Mouse (Mus musculus) mouse embryonic stem cell (cell line): ENCODE results near the gene Olfr721-ps1.

ENCODE experiments used
- in situ Hi-C, 2 experiments: fragments of 300-500 bp; cut with MboI; formaldehyde crosslinking; loops; 1 replicate in 1 of 2; 3 replicates in 1 of 2; pipeline ENCODE4 v1.14.3; 2019 to 2020; ENCODE audit warnings: low sequenced_read_pairs in 2 of 2, low pct_unique_long_range_greater_than_20kb in 1 of 2, mixed read lengths in 1 of 2; ENCODE audit not compliant: unreplicated experiment in 1 of 2

The Olfr721-ps1 gene

GRCm38 (mm10) chr14:14400998-14401397 lies at the start of gene Olfr721-ps1:
Gene Olfr721-ps1 (plus strand): TSS chr14:14401298.
- in situ Hi-C loops, result no loop called here

DNA sequence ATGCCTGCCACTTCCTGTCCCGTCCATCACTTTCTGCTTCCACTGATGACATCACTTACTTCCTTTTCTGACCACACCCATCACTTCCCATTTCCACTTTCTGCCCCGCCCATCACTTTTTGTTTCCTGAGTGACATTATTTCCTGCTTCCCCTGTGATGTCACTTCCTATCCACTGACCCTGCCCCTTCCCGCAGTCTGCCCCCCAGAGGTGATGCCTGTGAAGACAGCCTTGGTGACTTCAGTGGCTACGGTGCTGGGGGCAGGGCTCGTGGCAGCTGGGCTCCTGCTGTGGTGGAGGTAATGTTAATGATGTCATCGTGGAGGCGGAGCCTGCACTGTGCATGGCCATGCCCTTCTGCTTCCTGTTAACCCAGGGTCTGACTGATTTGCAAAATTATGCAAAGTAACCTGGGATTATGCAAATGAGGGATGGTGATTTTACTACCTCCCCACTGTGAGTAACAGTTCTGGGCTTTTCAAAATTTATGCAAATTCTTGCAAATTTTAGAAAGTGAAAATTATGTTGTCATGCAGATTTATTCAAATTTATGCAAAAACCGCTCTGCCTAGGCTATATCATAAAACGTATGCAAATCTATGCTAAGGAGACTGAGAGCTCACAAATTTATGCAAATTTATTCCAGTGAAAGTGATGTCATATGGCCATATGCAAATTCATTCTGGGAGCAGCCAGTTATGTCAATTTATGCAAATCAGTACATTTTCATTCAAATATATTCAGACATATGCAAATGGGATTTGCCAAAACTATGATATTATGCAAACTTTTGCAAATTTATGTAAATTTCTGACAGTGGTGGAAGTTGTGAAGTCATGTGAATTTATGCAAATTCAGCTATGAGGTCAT lies 49.1 kb upstream of the Olfr721-ps1 start:
- in situ Hi-C loops, result no loop called here

DNA sequence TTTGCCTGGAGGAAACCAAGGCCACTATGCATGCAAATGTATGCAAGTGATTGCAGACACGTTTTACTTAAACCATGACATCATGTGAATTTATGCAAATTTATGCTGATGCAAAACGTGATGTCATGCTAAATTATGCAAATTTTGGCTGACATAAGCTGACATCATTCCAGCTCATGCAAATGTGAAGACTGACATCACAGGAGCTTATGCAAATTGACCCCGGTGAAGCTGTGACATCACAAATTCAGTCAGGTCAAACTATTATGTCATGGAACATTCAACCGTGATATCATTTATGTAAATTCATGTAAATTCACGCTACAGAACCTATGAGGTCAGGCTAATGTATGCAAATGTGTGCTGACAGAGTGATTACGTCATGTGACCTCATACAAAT lies 48.5 kb upstream of the Olfr721-ps1 start:
- in situ Hi-C loops, result no loop called here

GRCm38 (mm10) chr14:14353081-14353732 lies 47.9 kb upstream of the Olfr721-ps1 start:
- in situ Hi-C loops, result no loop called here

- in situ Hi-C loops, result no loop called here
Measured at GRCm38 (mm10) chr14:14353740-14354510, 47.2 kb upstream of the Olfr721-ps1 start.

GRCm38 (mm10) chr14:14354511-14355359 lies 46.4 kb upstream of the Olfr721-ps1 start:
- in situ Hi-C loops, result no loop called here

GRCm38 (mm10) chr14:14355360-14355646 lies 45.8 kb upstream of the Olfr721-ps1 start:
- in situ Hi-C loops, result no loop called here

GRCm38 (mm10) chr14:14395535-14395934 lies 5.6 kb upstream of the Olfr721-ps1 start:
- in situ Hi-C loops, result no loop called here

DNA sequence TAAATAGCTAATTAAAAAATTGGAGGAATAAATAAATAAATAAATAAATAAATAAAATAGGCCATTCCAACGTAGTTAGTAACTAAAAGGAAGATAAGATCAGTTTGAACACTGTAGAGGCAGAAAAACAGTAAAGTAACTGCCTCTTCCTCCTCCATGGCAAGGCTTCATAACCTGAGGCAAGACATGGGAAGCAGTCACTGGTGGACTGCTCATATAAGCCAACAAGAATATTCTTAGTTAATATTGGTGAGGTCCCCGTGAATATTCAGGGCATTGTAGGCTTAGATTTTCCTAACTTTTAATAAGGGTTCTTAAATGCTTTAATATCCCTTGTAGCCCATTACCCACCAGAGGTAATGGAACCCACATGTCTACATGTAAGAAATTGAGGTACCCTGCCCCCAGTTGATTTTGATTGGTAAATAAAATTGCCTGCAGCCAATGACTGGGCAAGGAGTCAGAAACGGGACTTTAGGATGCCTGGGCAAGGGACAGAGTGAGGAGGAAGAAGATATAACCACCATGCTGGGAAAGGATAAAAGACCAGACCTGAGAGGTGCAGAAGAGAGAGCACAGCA lies 35.1 kb downstream of the Olfr721-ps1 start:
- in situ Hi-C loops, result no loop called here
